Mouse (Mus musculus): ENCODE measurements around the gene Cd200r4. TPM values are rescaled to one million over a fixed set of nuclear protein-coding genes. Genes with fewer than 3 reads are reported as not detected.
A peak's percentile ranks its signal among the peaks of the same experiment; 100 is the strongest.

The Cd200r4 gene
- total and polyA plus RNA-seq, 3 experiments: 1.1 to 1.6 TPM; not detected in 1

DNA sequence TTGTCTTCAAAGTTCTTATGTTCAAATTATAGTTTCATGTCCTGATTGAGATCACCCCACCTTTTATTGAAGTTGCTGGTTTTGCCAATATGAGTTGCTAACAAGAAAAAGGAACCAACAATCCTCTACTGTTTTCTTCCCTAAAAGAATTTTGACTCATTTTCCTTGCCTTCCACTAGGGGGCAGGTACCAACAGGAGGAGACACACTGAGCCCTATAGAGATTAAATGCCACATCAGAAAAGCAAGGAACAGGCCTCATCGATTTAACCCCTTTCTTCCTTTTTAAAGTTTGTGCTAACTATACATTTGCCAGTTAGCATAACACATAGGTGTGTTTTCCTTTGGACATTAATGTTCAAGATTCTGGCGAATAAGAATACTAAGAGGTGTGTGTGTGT lies 43.6 kb upstream of the Cd200r4 start (continued):
- TF ChIP-seq BHLHE40 (IDR thresholded peaks at IDR 0.05; ENCODE audit: borderline replicate concordance, low read depth, low read length): 0 out of 2 replicates have a peak, but pooled peaks have one; percentile 33

DNA sequence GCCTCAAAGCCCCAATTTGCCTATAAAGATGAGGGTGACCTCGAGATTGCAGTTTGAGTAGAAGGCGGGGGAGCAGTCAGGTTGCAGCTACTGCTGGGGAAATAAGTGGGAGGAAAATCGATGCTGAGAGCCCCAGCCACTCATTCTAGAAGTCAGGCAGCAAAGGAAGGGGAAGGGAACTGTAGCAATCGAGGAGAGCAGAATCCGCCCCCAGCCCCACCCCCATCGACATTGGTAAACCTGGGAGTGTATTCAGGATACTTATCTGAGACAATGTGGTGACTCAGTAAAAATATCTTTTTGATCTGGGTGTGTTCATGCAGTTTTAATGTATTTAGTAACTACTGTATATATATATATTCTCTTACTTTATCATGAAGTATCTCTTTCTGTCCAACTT lies 39.0 kb upstream of the Cd200r4 start:
- Histone ChIP-seq H3K4me3 (ENCODE audit: control insufficient read depth in 1 of 2, insufficient read depth in 1 of 2, low read depth in 2 of 2, low read length in 2 of 2) (peak overlapping the region in 1 of 2 experiments; percentile 34; a peak in 1 of 4 replicates), H3K9me3 (replicated peaks; ENCODE audit: insufficient read depth, low read length) (no peaks in the 10 kb centered on the region), H3K27me3 (ENCODE audit: control insufficient read depth in 1 of 2, insufficient read depth in 2 of 2, low read length in 2 of 2) (no peaks in the 10 kb centered on the region), H3K9ac (ENCODE audit: control insufficient read depth, low read depth, low read length, poor library complexity, severe bottlenecking) (0 out of 2 replicates have a peak overlapping the region, but pooled peaks have one; percentile 41), H3K79me2 (ENCODE audit: control insufficient read depth, insufficient read depth, low read length, poor library complexity) (no peaks in the 10 kb centered on the region), H3K36me3 (ENCODE audit: control insufficient read depth in 1 of 2, insufficient read depth in 2 of 2, low read length in 2 of 2) (peaks cover 0 to 27% of the 10 kb centered on the region in 2 experiments; a peak in 2 of 4 replicates), H3K27ac (ENCODE audit: control insufficient read depth, low read depth, low read length) (peak overlapping the region; percentile 62), H3K4me1 (ENCODE audit: control insufficient read depth in 1 of 2, insufficient read depth in 2 of 2, low read length in 2 of 2) (peaks cover 8 to 16% of the 10 kb centered on the region in 2 experiments)
- TF ChIP-seq EP300 (IDR thresholded peaks at IDR 0.05; ENCODE audit: low read depth in 1 of 2, low read length in 2 of 2) (peak in 1 of 2 experiments; percentile 28; a peak in 1 of 4 replicates), ETS1 (IDR thresholded peaks at IDR 0.05; ENCODE audit: low read depth, low read length) (no peak), TAL1 (IDR thresholded peaks at IDR 0.05; ENCODE audit: low read length) (no peak), MEF2A (IDR thresholded peaks at IDR 0.05; ENCODE audit: extremely low read depth, insufficient replicate concordance, low read depth, low read length, poor library complexity, severe bottlenecking) (no peak), KAT2A (conservative IDR thresholded peaks at IDR 0.05; ENCODE audit: low read depth, low read length) (no peak), ZMIZ1 (IDR thresholded peaks at IDR 0.05; ENCODE audit: low read depth, low read length) (no peak), CHD1 (IDR thresholded peaks at IDR 0.05; ENCODE audit: low read depth, low read length) (no peak), SMC3 (IDR thresholded peaks at IDR 0.05; ENCODE audit: low read depth, low read length) (no peak), POLR2A (IDR thresholded peaks at IDR 0.05; ENCODE audit: control insufficient read depth in 1 of 2, insufficient read depth in 1 of 2, low read depth in 1 of 2, low read length in 2 of 2, poor library complexity in 1 of 2) (no peak), CTCF (IDR thresholded peaks at IDR 0.05 in 2 of 3, conservative IDR thresholded peaks at IDR 0.05 in 1 of 3; ENCODE audit: control insufficient read depth in 1 of 3, insufficient read depth in 1 of 3, low read depth in 2 of 3, low read length in 3 of 3, poor library complexity in 1 of 3, severe bottlenecking in 1 of 3) (no peak), GATA1 (IDR thresholded peaks at IDR 0.05; ENCODE audit: low read depth, low read length) (peak; percentile 20; the same call in 1 of the 2 replicates), RAD21 (IDR thresholded peaks at IDR 0.05; ENCODE audit: low read depth, low read length) (no peak)
- peak; percentile 45 for DNase-seq (ENCODE audit: low read depth, low spot score)

DNA sequence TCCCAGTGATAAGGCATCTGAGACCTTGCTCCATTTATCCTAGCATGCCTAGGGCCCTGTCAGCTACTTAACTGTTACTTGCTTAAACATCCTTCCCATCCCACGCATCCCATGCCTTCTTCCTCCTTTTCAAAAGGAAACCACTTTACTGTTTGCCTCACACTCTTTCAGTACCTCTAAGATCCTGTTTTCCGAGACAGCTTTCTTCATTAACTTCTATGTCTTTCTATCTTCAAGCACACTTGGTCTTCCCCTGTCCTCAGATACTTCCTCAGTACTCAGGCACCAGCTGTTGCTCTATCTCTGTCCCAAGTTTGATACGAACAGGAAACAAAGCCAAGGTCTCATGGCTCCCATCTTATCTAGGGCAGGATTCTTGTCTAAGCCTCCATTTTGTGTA lies 37.9 kb upstream of the Cd200r4 start:
- no peaks in the 10 kb centered on the region for H3K79me2 ChIP-seq (ENCODE audit: control insufficient read depth, insufficient read depth, low read length, poor library complexity)
- no peaks in the 10 kb centered on the region for H3K27me3 ChIP-seq (ENCODE audit: control insufficient read depth in 1 of 2, insufficient read depth in 2 of 2, low read length in 2 of 2)
- H3K36me3 ChIP-seq (ENCODE audit: control insufficient read depth in 1 of 2, insufficient read depth in 2 of 2, low read length in 2 of 2): peaks cover 0 to 29% of the 10 kb centered on the region in 2 experiments; a peak in 2 of 4 replicates
- peak overlapping the region; percentile 4; the same call in 1 of the 2 replicates for H3K9ac ChIP-seq (ENCODE audit: control insufficient read depth, low read depth, low read length, poor library complexity, severe bottlenecking)
- H3K27ac ChIP-seq (ENCODE audit: control insufficient read depth, low read depth, low read length): peak overlapping the region; percentile 62
- peak; percentile 53 for TF ChIP-seq TAL1 (IDR thresholded peaks at IDR 0.05; ENCODE audit: low read length)
- TF ChIP-seq TBP (IDR thresholded peaks at IDR 0.05; ENCODE audit: low read depth, low read length): 0 out of 2 replicates have a peak, but pooled peaks have one; percentile 31
- 0 out of 2 replicates have a peak, but pooled peaks have one; percentile 6 for TF ChIP-seq MXI1 (IDR thresholded peaks at IDR 0.05; ENCODE audit: low read depth, low read length)
- no peak for TF ChIP-seq CTCF (IDR thresholded peaks at IDR 0.05 in 2 of 3, conservative IDR thresholded peaks at IDR 0.05 in 1 of 3; ENCODE audit: control insufficient read depth in 1 of 3, insufficient read depth in 1 of 3, low read depth in 2 of 3, low read length in 3 of 3, poor library complexity in 1 of 3, severe bottlenecking in 1 of 3)
- no peak for TF ChIP-seq USF1 (IDR thresholded peaks at IDR 0.05; ENCODE audit: low read depth, low read length)
- TF ChIP-seq RCOR1 (IDR thresholded peaks at IDR 0.05; ENCODE audit: low read depth, low read length): peak; percentile 81
- TF ChIP-seq BHLHE40 (IDR thresholded peaks at IDR 0.05; ENCODE audit: borderline replicate concordance, low read depth, low read length): 0 out of 2 replicates have a peak, but pooled peaks have one; percentile 6
- TF ChIP-seq ETS1 (IDR thresholded peaks at IDR 0.05; ENCODE audit: low read depth, low read length): peak; percentile 95
- TF ChIP-seq MAFK (IDR thresholded peaks at IDR 0.05; ENCODE audit: borderline replicate concordance, low read depth, low read length): no peak
- peak; percentile 87 for TF ChIP-seq GATA1 (IDR thresholded peaks at IDR 0.05; ENCODE audit: low read depth, low read length)
- peak; percentile 63 to 80 for TF ChIP-seq EP300 (IDR thresholded peaks at IDR 0.05; ENCODE audit: low read depth in 1 of 2, low read length in 2 of 2)
- peak; percentile 66 for TF ChIP-seq TCF12 (IDR thresholded peaks at IDR 0.05; ENCODE audit: low read depth, low read length)
- TF ChIP-seq SIN3A (IDR thresholded peaks at IDR 0.05; ENCODE audit: low read length): 0 out of 2 replicates have a peak, but pooled peaks have one; percentile 21
- peaks cover 8 to 16% of the 10 kb centered on the region in 2 experiments for H3K4me1 ChIP-seq (ENCODE audit: control insufficient read depth in 1 of 2, insufficient read depth in 2 of 2, low read length in 2 of 2)
- no peak overlapping the region for H3K4me3 ChIP-seq (ENCODE audit: control insufficient read depth in 1 of 2, insufficient read depth in 1 of 2, low read depth in 2 of 2, low read length in 2 of 2)
- no peaks in the 10 kb centered on the region for H3K9me3 ChIP-seq (replicated peaks; ENCODE audit: insufficient read depth, low read length)
- DNase-seq (ENCODE audit: low read depth, low spot score): peak; percentile 76
